Mouse (Mus musculus) heart, embryonic 13.5 days (tissue): ENCODE measurements at regions not wholly inside any gene's neighbourhood (a gene's known extent, or its start where the extent isn't known, plus 50 kb on each side); places are given as distances from the start of the nearest gene placed in this dataset.

Experiments used
- ATAC-seq: fragments of 200-750 bp; cut with Nextera tagmentation; 2 replicates; pipeline ENCODE4 v1.8.0; 2017; ENCODE audit warnings: moderate TSS enrichment; ENCODE audit not compliant: insufficient number of reproducible peaks, low FRiP score, low TSS enrichment; ENCODE audit errors: extremely low read depth
- H3K27ac ChIP-seq: fragments of 300-500 bp; sonication (generic); replicated peaks from 2 replicates; pipeline ENCODE4 v1.5.1; 2015; ENCODE audit warnings: moderate library complexity, mild to moderate bottlenecking, inconsistent platforms
- H3K27me3 ChIP-seq: fragments of 300-500 bp; sonication (generic); replicated peaks from 2 replicates; pipeline ENCODE4 v1.6.1; 2015; ENCODE audit warnings: mild to moderate bottlenecking, inconsistent platforms
- H3K36me3 ChIP-seq: fragments of 300-500 bp; sonication (generic); 2 replicates; pipeline ENCODE4 v1.6.1; 2015; ENCODE audit warnings: mild to moderate bottlenecking, inconsistent platforms
- H3K4me1 ChIP-seq: fragments of 300-500 bp; sonication (generic); 2 replicates; pipeline ENCODE4 v1.6.1; 2015; ENCODE audit warnings: inconsistent platforms
- H3K4me2 ChIP-seq: fragments of 300-500 bp; sonication (generic); 2 replicates; pipeline ENCODE4 v1.6.1; 2015; ENCODE audit warnings: inconsistent platforms, mild to moderate bottlenecking, moderate library complexity
- H3K4me3 ChIP-seq: fragments of 300-500 bp; sonication (generic); 2 replicates; pipeline ENCODE4 v1.5.1; 2015; ENCODE audit warnings: moderate library complexity, mild to moderate bottlenecking, inconsistent platforms
- H3K9ac ChIP-seq: fragments of 300-500 bp; sonication (generic); 2 replicates; pipeline ENCODE4 v1.6.1; 2015; ENCODE audit warnings: inconsistent platforms, mild to moderate bottlenecking, moderate library complexity
- H3K9me3 ChIP-seq: fragments of 300-500 bp; sonication (generic); 2 replicates; pipeline ENCODE4 v1.6.1; 2016; ENCODE audit warnings: inconsistent platforms
- WGBS: fragments of 180-500 bp; shearing (Covaris S2); methylation state at CpG from one replicate; pipeline ENCODE4 v1.1.7; 2015; ENCODE audit warnings: mixed read lengths; 5-methylcytosine and 5-hydroxymethylcytosine counted together

GRCm38 (mm10) chr9:24943830-24944229 lies 145.4 kb upstream of the Gm10181 start:
- Histone ChIP-seq H3K27ac (peak overlapping the region; percentile 87), H3K4me3 (no peak overlapping the region), H3K4me2 (peak overlapping the region; percentile 45), H3K36me3 (no peaks in the 10 kb centered on the region), H3K27me3 (0 out of 2 replicates have a peak, but pooled peaks cover 3% of the 10 kb centered on the region), H3K4me1 (peaks cover 51% of the 10 kb centered on the region), H3K9me3 (no peaks in the 10 kb centered on the region), H3K9ac (peak overlapping the region; percentile 2; the same call in 1 of the 2 replicates)
- 8% methylated on average over 6 of the region's 6 CpGs for WGBS
- peak; percentile 64; the same call in 1 of the 2 replicates for ATAC-seq

DNA sequence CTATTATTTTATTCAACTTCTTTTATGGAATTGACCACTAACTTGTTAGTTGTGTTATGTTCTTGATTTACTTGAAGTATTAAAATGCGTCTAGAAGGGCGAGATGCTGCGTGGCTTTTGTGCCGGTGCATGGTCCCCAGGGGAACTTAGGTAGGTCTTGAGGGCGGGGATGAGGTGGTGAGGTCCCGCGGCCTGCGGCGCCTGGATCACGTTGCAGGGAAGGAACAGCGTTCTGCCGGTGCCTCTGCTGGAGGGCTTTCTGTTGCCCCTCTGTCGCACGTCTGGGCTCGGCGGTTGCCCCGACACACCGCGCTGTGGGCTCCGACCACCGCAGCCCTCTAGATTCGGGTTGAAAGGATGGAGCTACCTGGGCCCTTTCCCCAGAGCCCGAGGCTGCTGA lies 136.7 kb upstream of the Gm10181 start:
- Histone ChIP-seq H3K9ac (no peak overlapping the region), H3K4me2 (peak overlapping the region; percentile 25; the same call in 1 of the 2 replicates), H3K27me3 (no peaks in the 10 kb centered on the region), H3K27ac (no peak overlapping the region), H3K4me1 (peaks cover 23% of the 10 kb centered on the region), H3K9me3 (no peaks in the 10 kb centered on the region), H3K4me3 (no peak overlapping the region), H3K36me3 (no peaks in the 10 kb centered on the region)
- ATAC-seq = no peak
- WGBS = 46% methylated on average over 23 of the region's 23 CpGs

GRCm38 (mm10) chr9:24955641-24956040 lies 133.6 kb upstream of the Gm10181 start:
- H3K36me3 ChIP-seq = no peaks in the 10 kb centered on the region
- H3K9me3 ChIP-seq = no peaks in the 10 kb centered on the region
- no peak overlapping the region for H3K4me2 ChIP-seq
- WGBS = 48% methylated on average over 5 of the region's 5 CpGs
- H3K4me1 ChIP-seq = peaks cover 26% of the 10 kb centered on the region
- ATAC-seq = no peak
- H3K27ac ChIP-seq = peak overlapping the region; percentile 83
- H3K4me3 ChIP-seq = no peak overlapping the region
- 0 out of 2 replicates have a peak overlapping the region, but pooled peaks have one; percentile 30 for H3K9ac ChIP-seq
- H3K27me3 ChIP-seq = no peaks in the 10 kb centered on the region

DNA sequence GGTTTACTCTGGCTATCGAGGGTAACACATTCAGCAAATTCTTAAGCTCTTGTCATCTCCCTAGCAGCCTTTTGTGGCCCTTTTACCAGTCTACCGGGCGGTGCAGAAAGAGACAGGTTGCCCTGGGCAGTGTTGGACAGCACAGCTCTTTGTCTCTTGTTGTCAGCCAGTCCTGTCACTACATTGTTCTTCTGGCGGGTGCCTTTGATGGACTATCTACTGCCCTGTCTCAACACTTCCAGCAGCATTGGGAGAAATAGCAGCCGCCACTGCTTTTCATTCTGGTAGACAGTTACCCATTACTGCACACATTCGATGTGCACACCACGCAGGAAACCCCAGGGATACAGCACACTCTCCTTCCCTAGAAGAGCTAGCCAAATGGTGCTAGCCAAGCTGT lies 132.7 kb upstream of the Gm10181 start:
- Histone ChIP-seq H3K27me3 (no peaks in the 10 kb centered on the region), H3K36me3 (no peaks in the 10 kb centered on the region), H3K4me3 (no peak overlapping the region), H3K9ac (0 out of 2 replicates have a peak overlapping the region, but pooled peaks have one; percentile 28), H3K27ac (peak overlapping the region; percentile 84), H3K4me1 (peaks cover 26% of the 10 kb centered on the region), H3K9me3 (no peaks in the 10 kb centered on the region), H3K4me2 (peak overlapping the region; percentile 29)
- WGBS = 20% methylated on average over 7 of the region's 7 CpGs
- no peak; the same call in 1 of the 2 replicates for ATAC-seq

DNA sequence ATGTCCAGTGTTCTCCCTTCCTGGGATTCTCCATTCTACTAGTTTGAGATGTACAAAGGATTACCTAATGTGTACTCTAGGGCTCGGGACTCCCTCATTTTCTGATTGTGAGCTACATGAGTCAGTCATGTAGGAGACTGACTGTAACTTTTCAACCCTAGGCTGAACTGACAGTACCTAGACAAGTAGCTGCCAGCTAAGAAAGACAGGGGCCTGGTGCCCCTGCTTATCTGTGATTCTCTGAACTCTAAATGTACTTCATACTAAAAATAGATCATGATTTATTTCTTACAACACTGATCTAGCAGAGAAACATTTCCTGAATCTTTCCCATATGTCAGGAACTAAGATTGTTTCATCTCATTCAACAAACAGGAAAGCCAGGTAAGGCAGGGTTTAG lies 125.9 kb upstream of the Gm10181 start:
- 7% methylated on average over 1 of the region's 1 CpGs for WGBS
- no peak for ATAC-seq

DNA sequence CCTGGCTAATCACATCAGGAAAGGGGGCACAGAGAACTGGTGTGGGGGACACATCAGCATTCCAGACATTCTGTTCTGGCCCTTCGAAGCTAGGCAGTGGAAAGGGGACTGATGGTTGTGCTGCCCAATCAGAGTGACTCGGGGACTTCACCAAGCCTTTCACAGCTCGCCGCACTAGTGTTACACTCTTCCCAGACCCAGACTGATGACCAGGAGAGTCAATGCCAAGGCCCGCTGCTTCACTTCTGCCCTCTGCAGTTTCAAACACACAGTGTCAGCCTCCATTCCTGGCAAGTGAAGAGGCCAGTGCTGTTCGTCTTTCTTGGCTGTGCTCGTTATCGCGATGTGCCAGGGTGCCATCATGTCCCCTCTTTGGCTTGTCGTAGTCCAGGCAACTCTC lies 121.7 kb upstream of the Gm10181 start:
- WGBS = 66% methylated on average over 10 of the region's 10 CpGs
- no peaks in the 10 kb centered on the region for H3K27me3 ChIP-seq
- no peaks in the 10 kb centered on the region for H3K36me3 ChIP-seq
- H3K9ac ChIP-seq = no peak overlapping the region
- 0 out of 2 replicates have a peak overlapping the region, but pooled peaks have one; percentile 1 for H3K27ac ChIP-seq
- H3K4me3 ChIP-seq = no peak overlapping the region
- no peak for ATAC-seq
- H3K4me1 ChIP-seq = peaks cover 74% of the 10 kb centered on the region
- no peak overlapping the region for H3K4me2 ChIP-seq
- no peaks in the 10 kb centered on the region for H3K9me3 ChIP-seq

More for the DNA sequence above, 125.9 kb upstream of the Gm10181 start:
- Histone ChIP-seq H3K27ac (peak overlapping the region; percentile 75), H3K9ac (no peak overlapping the region), H3K9me3 (no peaks in the 10 kb centered on the region), H3K4me1 (peaks cover 46% of the 10 kb centered on the region), H3K27me3 (no peaks in the 10 kb centered on the region), H3K36me3 (no peaks in the 10 kb centered on the region), H3K4me3 (no peak overlapping the region), H3K4me2 (no peak overlapping the region)

- under 1% methylated on average over 19 of the region's 19 CpGs for whole genome bisulfite sequencing
- Histone ChIP-seq H3K4me3 (peak overlapping the region; percentile 24; the same call in 1 of the 2 replicates), H3K27ac (peak overlapping the region; percentile 98), H3K36me3 (no peaks in the 10 kb centered on the region), H3K9me3 (no peaks in the 10 kb centered on the region), H3K4me2 (peak overlapping the region; percentile 61), H3K9ac (peak overlapping the region; percentile 75; the same call in 1 of the 2 replicates), H3K27me3 (no peaks in the 10 kb centered on the region), H3K4me1 (peaks cover 79% of the 10 kb centered on the region)
- ATAC-seq = peak; percentile 90
Measured at GRCm38 (mm10) chr9:24974021-24974741, 115.0 kb upstream of the Gm10181 start.

DNA sequence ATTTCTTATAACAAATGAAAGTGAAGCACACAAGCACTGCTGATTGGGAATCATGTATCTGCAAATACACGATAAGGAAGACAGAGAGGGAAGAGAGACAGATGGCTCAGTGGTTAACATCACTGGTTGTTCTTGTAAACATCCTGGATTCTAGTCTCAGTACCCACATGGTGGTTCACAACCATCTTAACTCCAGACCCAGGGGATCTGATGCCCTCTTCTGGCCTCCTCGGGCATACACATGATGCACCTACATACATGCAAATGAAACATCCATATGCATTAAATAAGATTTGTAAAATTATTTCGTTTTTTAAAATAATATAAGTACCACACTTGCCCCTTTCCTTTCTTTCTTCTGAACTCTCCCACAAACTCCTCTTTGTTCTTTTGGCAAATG lies 106.4 kb upstream of the Gm10181 start:
- H3K36me3 ChIP-seq = no peaks in the 10 kb centered on the region
- H3K27me3 ChIP-seq = no peaks in the 10 kb centered on the region
- no peak overlapping the region for H3K27ac ChIP-seq
- no peak for ATAC-seq
- H3K9ac ChIP-seq = no peak overlapping the region
- H3K9me3 ChIP-seq = no peaks in the 10 kb centered on the region
- H3K4me3 ChIP-seq = no peak overlapping the region
- 74% methylated on average over 3 of the region's 3 CpGs for WGBS
- H3K4me2 ChIP-seq = no peak overlapping the region
- peaks cover 13% of the 10 kb centered on the region for H3K4me1 ChIP-seq

DNA sequence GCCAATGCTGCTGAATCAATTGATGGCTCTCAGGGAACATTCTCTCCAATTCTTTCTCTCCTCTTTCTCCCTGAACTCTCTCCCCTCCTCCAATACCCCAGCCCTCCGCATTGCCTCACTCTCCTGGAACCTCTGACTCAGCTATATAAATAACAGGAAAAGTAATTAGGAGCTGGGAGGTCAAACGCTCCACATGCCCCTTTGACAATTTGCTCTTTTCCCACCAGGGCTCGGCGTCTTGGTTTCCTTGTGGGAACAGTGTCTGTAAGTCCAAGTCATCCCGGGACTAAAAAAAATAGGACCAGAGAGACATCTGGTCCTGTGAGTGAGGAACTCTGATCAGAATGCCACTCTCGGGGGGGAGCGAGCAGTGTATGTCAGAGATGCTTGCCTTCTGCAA lies 94.7 kb upstream of the Gm10181 start:
- Histone ChIP-seq H3K4me3 (no peak overlapping the region), H3K36me3 (no peaks in the 10 kb centered on the region), H3K27ac (no peak overlapping the region), H3K4me2 (no peak overlapping the region), H3K9me3 (no peaks in the 10 kb centered on the region), H3K4me1 (peaks cover 7% of the 10 kb centered on the region), H3K9ac (no peak overlapping the region), H3K27me3 (no peaks in the 10 kb centered on the region)
- no peak for ATAC-seq
- 33% methylated on average over 7 of the region's 7 CpGs for WGBS

DNA sequence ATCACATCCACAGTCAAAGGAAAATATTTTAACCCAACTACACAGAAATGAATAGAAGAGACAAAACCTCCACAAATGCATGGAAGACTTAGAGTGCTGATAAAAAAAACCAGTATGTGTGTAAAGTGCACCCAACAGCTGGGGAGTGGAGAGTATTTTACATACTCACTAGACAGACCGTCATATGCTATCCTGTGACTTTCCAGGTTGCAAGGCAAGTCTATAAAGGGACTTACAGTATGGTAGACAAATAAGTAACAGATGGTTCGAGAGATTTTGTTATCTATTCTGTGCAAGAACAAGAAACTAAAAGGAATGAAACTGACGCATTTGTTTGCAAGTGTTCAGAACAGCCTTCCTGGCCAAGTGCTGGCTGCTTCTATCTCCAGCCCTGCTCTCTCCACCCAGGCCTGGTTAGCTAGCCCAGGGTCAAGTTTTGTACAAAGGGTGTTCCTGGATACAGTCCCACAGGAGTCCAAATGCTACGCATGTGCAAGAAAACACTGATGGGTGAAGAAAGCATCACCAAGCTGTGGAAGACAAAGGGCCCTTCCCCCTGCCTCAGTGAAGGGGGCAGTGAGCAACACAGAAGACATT lies 68.0 kb upstream of the Gm10181 start:
- 63% methylated on average over 4 of the region's 4 CpGs for WGBS
- Histone ChIP-seq H3K4me1 (peaks cover 20% of the 10 kb centered on the region), H3K4me2 (no peak overlapping the region), H3K9me3 (no peaks in the 10 kb centered on the region), H3K27me3 (no peaks in the 10 kb centered on the region), H3K4me3 (no peak overlapping the region), H3K27ac (no peak overlapping the region), H3K36me3 (no peaks in the 10 kb centered on the region), H3K9ac (no peak overlapping the region)
- no peak for ATAC-seq

- 62% methylated on average over 4 of the region's 4 CpGs for WGBS
Measured at GRCm38 (mm10) chr9:25022439-25022838, 66.8 kb upstream of the Gm10181 start.

More at GRCm38 (mm10) chr9:25022439-25022838, 66.8 kb upstream of the Gm10181 start:
- no peak for ATAC-seq
- Histone ChIP-seq H3K9ac (no peak overlapping the region), H3K27ac (no peak overlapping the region), H3K4me1 (peaks cover 30% of the 10 kb centered on the region), H3K36me3 (no peaks in the 10 kb centered on the region), H3K4me2 (no peak overlapping the region), H3K4me3 (no peak overlapping the region), H3K27me3 (no peaks in the 10 kb centered on the region), H3K9me3 (no peaks in the 10 kb centered on the region)
